ENCODE assay signal across 26 mouse cellular contexts in genomic region chr4:83436375-83436774, GRCm38 (mm10). TPM values are rescaled to one million over a fixed set of nuclear protein-coding genes. Genes with fewer than 3 reads are reported as not detected.
DNase-seq lines count a peak whose midpoint lies in the region; ATAC-seq and TF ChIP-seq lines count a peak whose summit lies in the region.
"Had no signal": no experiment of that assay in that cellular context is flagged by ENCODE, and none has a peak within 500 bp of the region (broad histone marks: within the 10 kb centered on the region; RNA-seq: fewer than 3 reads in every experiment).

No protein-coding gene starts in this region.

- in situ Hi-C loops in ES-E14 (cut with MboI; ENCODE audit: low sequenced_read_pairs in 2 of 2, unreplicated experiment in 2 of 2), result no loop called here

- TF ChIP-seq CTCF in ES-Bruce4 (IDR thresholded peaks at IDR 0.05; ENCODE audit: low read depth, low read length), result no peak

- no peak overlapping the region for H3K9ac ChIP-seq in heart, embryonic 11.5 days (ENCODE audit: low read depth, low read length)
- H3K9ac ChIP-seq in ES-Bruce4 (ENCODE audit: low read depth, poor library complexity, severe bottlenecking), result no peak overlapping the region
- H3K9ac ChIP-seq in ES-E14 (ENCODE audit: insufficient read depth, low read depth, low read length, poor library complexity, severe bottlenecking), result no peak overlapping the region
- H3K9ac ChIP-seq: forebrain, embryonic 13.5 days; hindbrain, embryonic 12.5 days; hindbrain, embryonic 15.5 days; intestine, embryonic 15.5 days had no signal

- no peaks in the 10 kb centered on the region for H3K27me3 ChIP-seq in heart, embryonic 11.5 days (ENCODE audit: control insufficient read depth, insufficient read depth, low read length)
- no peaks in the 10 kb centered on the region for H3K27me3 ChIP-seq in ES-Bruce4 (ENCODE audit: control insufficient read depth, insufficient read depth, low read length, poor library complexity, severe bottlenecking)
- H3K27me3 ChIP-seq: CH12.LX; forebrain, embryonic 13.5 days; hindbrain, embryonic 12.5 days; hindbrain, embryonic 15.5 days; intestine, embryonic 15.5 days; Patski had no signal

- peak; percentile 69 for DNase-seq in heart, adult 11 months
- no peak for DNase-seq in ES-E14 (ENCODE audit: low read depth, low spot score)
- no peak for DNase-seq in spleen, adult 18-20 months
- DNase-seq in left cerebral cortex, adult 18-20 months (ENCODE audit: low spot score in 2 of 2), result no peak
- DNase-seq: adrenal gland, adult 8-10 months; adrenal gland, postnatal 25 days; B cell, adult 2 months; cerebellum, adult 11-12 months; cerebellum, adult 8-10 months; cerebellum, postnatal 14 days; gastrocnemius, postnatal 25 days; kidney, adult 11 months had no signal

- 92% methylated on average over 8 of the region's 8 CpGs for WGBS in heart, embryonic 11.5 days (ENCODE audit: insufficient replicate concordance)

- ATAC-seq in heart, embryonic 11.5 days (replicated peaks; ENCODE audit: insufficient number of reproducible peaks, low FRiP score, low TSS enrichment), result no peak
- ATAC-seq: activated CD4-positive, CD25-positive, alpha-beta regulatory T cell, adult 4 months; forebrain, embryonic 13.5 days; forebrain, embryonic 16.5 days; intestine, embryonic 15.5 days; Patski had no signal

- no peak for TF ChIP-seq POLR2A in ES-Bruce4 (IDR thresholded peaks at IDR 0.05; ENCODE audit: insufficient read depth, low read length)

- no peaks in the 10 kb centered on the region for H3K4me1 ChIP-seq in heart, embryonic 11.5 days (ENCODE audit: control insufficient read depth, insufficient read depth, low read length)
- peaks cover 5% of the 10 kb centered on the region for H3K4me1 ChIP-seq in ES-Bruce4 (ENCODE audit: control insufficient read depth, insufficient read depth, low read length)
- peaks cover 15 to 30% of the 10 kb centered on the region in 2 experiments for H3K4me1 ChIP-seq in ES-E14 (ENCODE audit: control insufficient read depth in 2 of 2, insufficient read depth in 2 of 2, low read length in 2 of 2, poor library complexity in 1 of 2)
- H3K4me1 ChIP-seq: forebrain, embryonic 13.5 days; heart, embryonic 10.5 days; hindbrain, embryonic 12.5 days; hindbrain, embryonic 15.5 days; intestine, embryonic 15.5 days had no signal

- TF ChIP-seq EP300 in ES-Bruce4 (IDR thresholded peaks at IDR 0.05; ENCODE audit: insufficient read depth, low read depth, low read length), result no peak

- no peak overlapping the region for H3K4me3 ChIP-seq in heart, embryonic 11.5 days (ENCODE audit: low read depth, low read length)
- H3K4me3 ChIP-seq in ES-Bruce4 (ENCODE audit: low read depth, low read length), result no peak overlapping the region
- H3K4me3 ChIP-seq in ES-E14 (ENCODE audit: insufficient read depth in 1 of 2, low read depth in 1 of 2, low read length in 2 of 2, poor library complexity in 1 of 2, severe bottlenecking in 1 of 2), result no peak overlapping the region
- H3K4me3 ChIP-seq: forebrain, embryonic 10.5 days; forebrain, embryonic 13.5 days; heart, adult 2 months; heart, embryonic 10.5 days; hindbrain, embryonic 12.5 days; hindbrain, embryonic 15.5 days; intestine, embryonic 15.5 days had no signal

- H3K4me2 ChIP-seq in heart, embryonic 11.5 days, result no peak overlapping the region
- H3K4me2 ChIP-seq: forebrain, embryonic 13.5 days; hindbrain, embryonic 12.5 days; hindbrain, embryonic 15.5 days; intestine, embryonic 15.5 days had no signal

- H3K9me3 ChIP-seq in heart, embryonic 11.5 days (replicated peaks; ENCODE audit: control insufficient read depth, low read length), result no peaks in the 10 kb centered on the region
- no peaks in the 10 kb centered on the region; the same call in 1 of the 2 replicates for H3K9me3 ChIP-seq in ES-Bruce4 (replicated peaks; ENCODE audit: control insufficient read depth, insufficient read depth, low read length, poor library complexity, severe bottlenecking)
- H3K9me3 ChIP-seq in ES-E14 (ENCODE audit: control insufficient read depth, insufficient read depth, low read depth, low read length), result no peaks in the 10 kb centered on the region
- H3K9me3 ChIP-seq: forebrain, embryonic 10.5 days; forebrain, embryonic 13.5 days; G1E; heart, embryonic 10.5 days; hindbrain, embryonic 12.5 days; hindbrain, embryonic 15.5 days; intestine, embryonic 15.5 days had no signal

- no peak overlapping the region for H3K27ac ChIP-seq in heart, embryonic 11.5 days (ENCODE audit: low read depth, low read length)
- H3K27ac ChIP-seq in ES-Bruce4 (ENCODE audit: insufficient read depth, low read length) (peak overlapping the region; percentile 86), ES-E14 (ENCODE audit: insufficient read depth, low read depth, low read length, poor library complexity, severe bottlenecking) (peak overlapping the region; percentile 41; the same call in 1 of the 2 replicates)
- H3K27ac ChIP-seq: forebrain, embryonic 10.5 days; forebrain, embryonic 13.5 days; heart, adult 2 months; heart, embryonic 10.5 days; hindbrain, embryonic 12.5 days; hindbrain, embryonic 15.5 days; intestine, embryonic 15.5 days had no signal

- peaks cover 14% of the 10 kb centered on the region for H3K36me3 ChIP-seq in heart, embryonic 11.5 days (ENCODE audit: control insufficient read depth, insufficient read depth, low read length)
- H3K36me3 ChIP-seq in ES-Bruce4 (ENCODE audit: control insufficient read depth, insufficient read depth, low read length, poor library complexity, severe bottlenecking) (peaks cover 59% of the 10 kb centered on the region), ES-E14 (ENCODE audit: control insufficient read depth, insufficient read depth, low read length, poor library complexity, severe bottlenecking) (peaks cover 20% of the 10 kb centered on the region)

TF ChIP-seq in ES-E14, 5 proteins besides CTCF, POLR2A, EP300 and RAD21:
- TF ChIP-seq ZC3H11A (IDR thresholded peaks at IDR 0.05; ENCODE audit: borderline replicate concordance, low read depth, low read length) (no peak), CHD2 (IDR thresholded peaks at IDR 0.05; ENCODE audit: low read depth, low read length) (no peak), HCFC1 (IDR thresholded peaks at IDR 0.05; ENCODE audit: borderline replicate concordance, insufficient read depth, low read length) (no peak), MAFK (IDR thresholded peaks at IDR 0.05; ENCODE audit: insufficient read depth, low read depth, low read length) (no peak), ZNF384 (IDR thresholded peaks at IDR 0.05; ENCODE audit: low read depth, low read length) (no peak)

RNA-seq across cellular contexts. Expression of gene Snapc3, which starts 18.9 kb away (rescaled TPM):
- polyA plus RNA-seq in heart, embryonic 11.5 days (2014; fragmentation: Nextera tagmentation; extraction: Ambion mirVana), result 33.2 and 37.7 TPM in 2 replicates
- 48.6 and 52.3 TPM in 2 replicates for polyA plus RNA-seq in ES-Bruce4 (2011; ENCODE audit: insufficient read depth, insufficient read length, low read depth, missing spikeins)
- total RNA-seq in ES-E14 (2012; rRNA removed), result 41.9 and 47.8 TPM in 2 replicates
- total RNA-seq in left cerebral cortex, adult 18-20 months (2021), result 10 to 100 TPM; 37.6 to 38.5 TPM

RNA-seq across cellular contexts. Expression of gene Psip1, which starts 49.9 kb away (rescaled TPM):
- 111 and 115 TPM in 2 replicates for polyA plus RNA-seq in heart, embryonic 11.5 days (2014; fragmentation: Nextera tagmentation; extraction: Ambion mirVana)
- polyA plus RNA-seq in ES-Bruce4 (2011; ENCODE audit: insufficient read depth, insufficient read length, low read depth, missing spikeins), result 434 and 464 TPM in 2 replicates
- total RNA-seq in ES-E14 (2012; rRNA removed), result 86.0 and 90.5 TPM in 2 replicates
- total RNA-seq in left cerebral cortex, adult 18-20 months (2021), result 100 to 1,000 TPM; 207 to 210 TPM
